Mouse (Mus musculus) NIH3T3 (cell line): ENCODE results near the gene Prdm4.

Experiments
- DNase-seq: peaks from one replicate; pipeline ENCODE4 v3.0.0-alpha.2; 2012; ENCODE audit warnings: low read depth

The Prdm4 gene

GRCm38 (mm10) chr10:85871698-85872478 lies 45.1 kb downstream of the Prdm4 start:
- DNase-seq: peak; percentile 97

- no peak for DNase-seq
These were observed 70.7 kb downstream of the Prdm4 start for GRCm38 (mm10) chr10:85846105-85846862.
